Mouse (Mus musculus) A20 (cell line): ENCODE measurements around the gene Rftn2.
"Not testable (repeated sequence)": the region's sequence is repeated elsewhere in the genome, so short reads cannot be mapped to it uniquely, and the experiment has no call there.

Source experiments
- DNase-seq: peaks from one replicate; pipeline ENCODE4 v3.0.0-alpha.2; 2011; ENCODE audit warnings: low read depth, low spot score

Rftn2 gene

DNA sequence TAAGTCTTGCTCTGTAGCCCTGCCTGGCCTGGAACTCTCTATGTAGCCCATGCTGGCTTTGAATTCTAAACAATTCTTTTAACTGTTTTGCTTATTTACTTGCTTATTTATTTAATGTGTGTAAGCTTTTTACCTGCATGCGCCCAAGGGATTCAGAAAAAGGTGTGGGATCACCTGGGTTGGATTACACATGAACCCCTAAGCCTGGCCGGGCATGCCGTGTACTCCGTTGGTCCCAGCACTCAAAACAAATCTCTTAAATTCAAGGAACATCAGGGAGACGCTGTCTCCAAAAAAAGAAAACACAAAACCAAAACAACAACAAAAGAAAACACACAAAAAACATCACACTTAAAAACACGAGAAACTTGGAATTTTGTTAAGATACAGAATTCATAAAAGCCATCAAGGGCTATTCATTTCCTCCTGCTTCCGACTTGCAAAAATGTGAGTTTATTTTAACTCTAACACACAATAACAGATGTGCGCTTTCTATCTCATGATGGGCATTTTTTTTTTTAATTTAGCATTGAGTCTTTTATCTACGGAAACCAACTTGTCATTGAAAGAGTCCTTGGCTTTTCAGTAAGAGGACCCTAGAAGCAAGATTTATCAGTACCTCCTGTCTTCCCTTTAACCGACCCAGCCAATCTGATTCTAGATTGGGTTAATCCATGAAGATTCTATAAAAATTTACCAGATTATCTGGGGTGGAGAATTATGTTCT lies 96.2 kb downstream of the Rftn2 start:
- peak; percentile 38 for DNase-seq

DNA sequence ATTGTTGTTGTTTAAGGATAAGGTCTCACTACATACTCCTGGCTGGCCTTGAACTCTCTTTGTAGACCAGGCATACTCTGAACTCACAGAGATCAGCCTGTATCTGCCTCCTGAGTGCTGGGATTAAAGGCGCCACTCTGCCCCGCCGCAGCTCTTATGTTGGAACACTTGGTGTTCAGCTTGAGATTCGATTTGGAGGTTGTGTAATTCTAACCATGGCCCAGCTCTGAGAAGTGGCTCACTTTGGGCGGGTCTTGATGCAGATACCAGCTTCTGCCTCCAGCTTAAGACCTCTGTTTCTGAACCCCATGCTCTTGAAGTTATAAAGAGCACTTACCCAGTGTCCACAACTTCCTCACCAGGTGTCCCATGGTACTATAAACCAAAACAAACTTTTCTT lies 96.9 kb downstream of the Rftn2 start:
- DNase-seq, result peak; percentile 47

DNA sequence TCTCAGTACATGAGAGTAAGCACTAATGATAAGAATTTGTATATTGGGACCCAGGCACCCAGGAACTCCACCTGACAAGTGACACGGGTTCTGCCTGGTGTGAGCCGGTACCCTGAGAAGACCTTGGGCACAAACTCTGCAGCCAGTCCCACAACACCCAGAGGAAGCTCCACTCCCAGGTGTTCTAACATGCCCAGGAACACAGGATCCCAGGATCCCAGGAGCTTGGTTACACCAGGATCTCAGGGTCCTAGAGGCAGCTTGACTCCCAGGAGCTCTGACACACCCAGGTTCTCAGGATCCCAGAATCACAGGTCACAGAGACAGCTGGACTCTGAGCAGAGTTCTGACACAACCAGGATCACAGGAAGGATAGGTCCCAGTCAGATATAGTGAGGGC lies 102.4 kb downstream of the Rftn2 start:
- DNase-seq, result not testable (repeated sequence)

DNA sequence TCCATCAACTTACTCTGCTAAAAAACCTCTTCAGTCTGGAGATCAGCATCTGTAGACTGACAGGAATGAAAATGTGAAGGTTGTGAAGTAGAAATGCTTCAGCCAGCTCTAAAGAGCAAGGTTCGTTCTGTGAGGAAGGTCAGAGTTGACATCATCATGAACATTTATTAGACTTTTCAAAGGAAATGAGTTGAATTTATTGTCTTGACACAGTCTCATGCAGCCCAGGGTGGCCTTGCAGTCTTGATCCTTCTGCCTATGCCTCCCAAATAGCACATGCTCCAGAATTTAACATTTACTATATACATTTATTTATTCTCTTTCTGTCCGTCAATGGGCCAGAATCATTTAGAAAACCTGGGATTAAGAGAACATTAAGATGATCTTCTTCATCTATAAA lies 103.0 kb downstream of the Rftn2 start:
- no peak for DNase-seq

DNA sequence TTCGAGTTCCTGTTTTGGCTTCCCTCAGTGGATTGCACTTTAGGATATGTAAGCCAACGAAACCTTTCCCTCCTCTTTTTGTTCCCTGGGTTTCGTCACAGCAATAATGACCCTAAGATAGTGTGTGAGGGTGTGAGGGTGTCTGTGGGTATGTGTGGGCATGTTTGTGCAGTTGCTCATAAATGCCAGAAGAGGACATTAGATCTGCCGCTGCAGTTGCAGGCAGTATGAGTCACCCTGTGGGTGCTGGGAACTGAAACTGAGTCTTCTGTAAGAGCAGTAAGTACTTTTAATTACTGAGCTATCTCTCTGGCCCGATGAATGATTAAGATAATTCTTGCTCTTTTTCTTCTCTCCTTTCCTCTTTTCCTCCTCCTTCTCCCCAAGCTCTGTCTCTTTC lies 103.5 kb downstream of the Rftn2 start:
- DNase-seq, result no peak
